Mouse (Mus musculus) midbrain, embryonic 12.5 days (tissue): Measurements from ENCODE around the gene Gm11627. TPM values are rescaled to one million over a fixed set of nuclear protein-coding genes. Genes with fewer than 3 reads are reported as not detected.
"Not testable (repeated sequence)": the region's sequence is repeated elsewhere in the genome, so short reads cannot be mapped to it uniquely, and the experiment has no call there.

Source experiments
- ATAC-seq: fragments of 200-750 bp; cut with Nextera tagmentation; 2 replicates; pipeline ENCODE4 v1.8.0; 2017; ENCODE audit warnings: low read depth, moderate TSS enrichment, moderate library complexity; ENCODE audit not compliant: low FRiP score
- H3K27ac ChIP-seq: fragments of 300-500 bp; sonication (generic); replicated peaks from 2 replicates; pipeline ENCODE4 v1.5.1; 2016; ENCODE audit warnings: mild to moderate bottlenecking
- H3K27me3 ChIP-seq: fragments of 300-500 bp; sonication (generic); 2 replicates; pipeline ENCODE4 v1.6.1; 2016; ENCODE audit warnings: mild to moderate bottlenecking
- H3K36me3 ChIP-seq: fragments of 300-500 bp; sonication (generic); 2 replicates; pipeline ENCODE4 v1.6.1; 2016
- H3K4me1 ChIP-seq: fragments of 300-500 bp; sonication (generic); 2 replicates; pipeline ENCODE4 v1.6.1; 2016
- H3K4me2 ChIP-seq: fragments of 300-500 bp; sonication (generic); replicated peaks from 2 replicates; pipeline ENCODE4 v1.6.1; 2016; ENCODE audit warnings: mild to moderate bottlenecking, moderate library complexity
- H3K4me3 ChIP-seq: fragments of 300-500 bp; sonication (generic); 2 replicates; pipeline ENCODE4 v1.5.1; 2016; ENCODE audit warnings: mild to moderate bottlenecking
- H3K9ac ChIP-seq: fragments of 300-500 bp; sonication (generic); replicated peaks from 2 replicates; pipeline ENCODE4 v1.6.1; 2016; ENCODE audit warnings: mild to moderate bottlenecking, moderate library complexity
- H3K9me3 ChIP-seq: fragments of 300-500 bp; sonication (generic); 2 replicates; pipeline ENCODE4 v1.6.1; 2016; ENCODE audit warnings: mild to moderate bottlenecking
- WGBS: fragments of 180-500 bp; shearing (Covaris S2); methylation state at CpG from one replicate; pipeline ENCODE4 v1.1.7; 2016; 5-methylcytosine and 5-hydroxymethylcytosine counted together
- polyA plus RNA-seq: library from polyadenylated mRNA; unstranded; fragments of >200 nt; fragmentation: Nextera tagmentation; extraction: Ambion mirVana; gene quantifications from 2 replicates; pipeline ENCODE4 v1.2.1, GENCODE M21; 2016

Gene Gm11627
- polyA plus RNA-seq, 1 experiment from 2014 or later: 10.5 TPM

- peak; percentile 95 for ATAC-seq
- peak within 1 kb of the TSS; percentile 97 for H3K27ac ChIP-seq
- H3K4me3 ChIP-seq: peak within 1 kb of the TSS; percentile 91
- under 1% methylated on average over 41 of the region's 55 CpGs for WGBS
- no peaks in the 10 kb centered on the region for H3K27me3 ChIP-seq
- peak within 1 kb of the TSS; percentile 97 for H3K9ac ChIP-seq
- H3K4me1 ChIP-seq: peaks cover 21% of the 10 kb centered on the region
- H3K9me3 ChIP-seq: no peaks in the 10 kb centered on the region
- H3K36me3 ChIP-seq: 0 out of 2 replicates have a peak, but pooled peaks cover 4% of the 10 kb centered on the region
- peak within 1 kb of the TSS; percentile 74 for H3K4me2 ChIP-seq
These were observed 23.1 kb downstream of the Gm11627 start, which contains the start of gene Gpatch8 for GRCm38 (mm10) chr11:102556031-102556715. Gpatch8 (minus strand) TSS chr11:102556392.

- Histone ChIP-seq H3K27me3 (no peaks in the 10 kb centered on the region), H3K27ac (peak overlapping the region; percentile 97), H3K4me3 (peak overlapping the region; percentile 91), H3K36me3 (0 out of 2 replicates have a peak, but pooled peaks cover 4% of the 10 kb centered on the region), H3K9ac (peak overlapping the region; percentile 97), H3K4me2 (peak overlapping the region; percentile 74), H3K9me3 (no peaks in the 10 kb centered on the region), H3K4me1 (peaks cover 21% of the 10 kb centered on the region)
- peak; percentile 39 for ATAC-seq
- under 1% methylated on average over 38 of the region's 39 CpGs for WGBS
These were observed 23.7 kb downstream of the Gm11627 start for GRCm38 (mm10) chr11:102555400-102556030.

- WGBS: 90% methylated on average over 3 of the region's 3 CpGs
- Histone ChIP-seq H3K27ac (no peak overlapping the region), H3K4me1 (peaks cover 19% of the 10 kb centered on the region)
These were observed 27.2 kb downstream of the Gm11627 start for GRCm38 (mm10) chr11:102552051-102552450.

GRCm38 (mm10) chr11:102551176-102551575, 28.1 kb downstream of the Gm11627 start:
- H3K36me3 ChIP-seq: 0 out of 2 replicates have a peak, but pooled peaks cover 11% of the 10 kb centered on the region
- H3K27me3 ChIP-seq: no peaks in the 10 kb centered on the region
- H3K27ac ChIP-seq: no peak overlapping the region
- H3K4me2 ChIP-seq: no peak overlapping the region
- H3K4me1 ChIP-seq: peaks cover 15% of the 10 kb centered on the region
- no peak overlapping the region for H3K4me3 ChIP-seq
- no peak for ATAC-seq
- no peaks in the 10 kb centered on the region for H3K9me3 ChIP-seq
- H3K9ac ChIP-seq: no peak overlapping the region

More at GRCm38 (mm10) chr11:102552051-102552450, 27.2 kb downstream of the Gm11627 start:
- no peak overlapping the region for H3K4me3 ChIP-seq
- H3K9me3 ChIP-seq: no peaks in the 10 kb centered on the region
- no peaks in the 10 kb centered on the region for H3K27me3 ChIP-seq
- no peak for ATAC-seq
- no peak overlapping the region for H3K4me2 ChIP-seq
- H3K9ac ChIP-seq: no peak overlapping the region
- H3K36me3 ChIP-seq: 0 out of 2 replicates have a peak, but pooled peaks cover 11% of the 10 kb centered on the region

GRCm38 (mm10) chr11:102541471-102541870, 37.8 kb downstream of the Gm11627 start:
- H3K27ac ChIP-seq: no peak overlapping the region
- no peak overlapping the region for H3K4me2 ChIP-seq
- 0 out of 2 replicates have a peak, but pooled peaks cover 3% of the 10 kb centered on the region for H3K4me1 ChIP-seq
- H3K36me3 ChIP-seq: peaks cover 19% of the 10 kb centered on the region; the same call in 1 of the 2 replicates
- no peak overlapping the region for H3K4me3 ChIP-seq
- no peaks in the 10 kb centered on the region for H3K9me3 ChIP-seq
- no peak overlapping the region for H3K9ac ChIP-seq
- no peaks in the 10 kb centered on the region for H3K27me3 ChIP-seq
- no peak for ATAC-seq
- WGBS: 95% methylated on average over 5 of the region's 5 CpGs

GRCm38 (mm10) chr11:102540286-102540685, 39.0 kb downstream of the Gm11627 start:
- not testable (repeated sequence) for H3K4me2 ChIP-seq, ATAC-seq, H3K9ac ChIP-seq, H3K9me3 ChIP-seq, H3K27ac ChIP-seq, H3K27me3 ChIP-seq, H3K4me3 ChIP-seq, H3K4me1 ChIP-seq
- peaks cover 19% of the 10 kb centered on the region; the same call in 1 of the 2 replicates for H3K36me3 ChIP-seq

GRCm38 (mm10) chr11:102539690-102540089, 39.6 kb downstream of the Gm11627 start:
- Histone ChIP-seq H3K9me3 (no peaks in the 10 kb centered on the region), H3K27ac (no peak overlapping the region), H3K4me1 (no peaks in the 10 kb centered on the region), H3K36me3 (peaks cover 19% of the 10 kb centered on the region; the same call in 1 of the 2 replicates), H3K9ac (no peak overlapping the region), H3K4me2 (no peak overlapping the region), H3K27me3 (no peaks in the 10 kb centered on the region), H3K4me3 (no peak overlapping the region)
- whole genome bisulfite sequencing: 79% methylated on average over 1 of the region's 1 CpGs
- no peak for ATAC-seq

- Histone ChIP-seq H3K27ac (no peak overlapping the region), H3K4me1 (no peaks in the 10 kb centered on the region; the same call in 1 of the 2 replicates), H3K27me3 (no peaks in the 10 kb centered on the region), H3K9me3 (no peaks in the 10 kb centered on the region), H3K4me3 (no peak overlapping the region), H3K4me2 (no peak overlapping the region), H3K9ac (no peak overlapping the region), H3K36me3 (peaks cover 19% of the 10 kb centered on the region; the same call in 1 of the 2 replicates)
- WGBS: 51% methylated on average over 3 of the region's 3 CpGs
- no peak for ATAC-seq
These were observed 43.1 kb downstream of the Gm11627 start for GRCm38 (mm10) chr11:102536210-102536609.

GRCm38 (mm10) chr11:102534078-102534477, 45.2 kb downstream of the Gm11627 start:
- H3K36me3 ChIP-seq: peaks cover 17% of the 10 kb centered on the region; the same call in 1 of the 2 replicates
- WGBS: 90% methylated on average over 2 of the region's 2 CpGs
- H3K4me2 ChIP-seq: no peak overlapping the region
- ATAC-seq: no peak
- H3K9me3 ChIP-seq: no peaks in the 10 kb centered on the region
- no peak overlapping the region for H3K9ac ChIP-seq
- no peaks in the 10 kb centered on the region; the same call in 1 of the 2 replicates for H3K4me1 ChIP-seq
- no peak overlapping the region for H3K27ac ChIP-seq
- no peaks in the 10 kb centered on the region for H3K27me3 ChIP-seq
- no peak overlapping the region for H3K4me3 ChIP-seq

- Histone ChIP-seq H3K4me2 (no peak overlapping the region), H3K36me3 (0 out of 2 replicates have a peak, but pooled peaks cover 7% of the 10 kb centered on the region), H3K27me3 (no peaks in the 10 kb centered on the region), H3K9me3 (no peaks in the 10 kb centered on the region), H3K4me1 (peaks cover 4% of the 10 kb centered on the region), H3K27ac (no peak overlapping the region), H3K9ac (no peak overlapping the region), H3K4me3 (no peak overlapping the region)
- no peak for ATAC-seq
- 62% methylated on average over 5 of the region's 5 CpGs for WGBS
These were observed 47.8 kb downstream of the Gm11627 start for GRCm38 (mm10) chr11:102531425-102531824.
